Mouse (Mus musculus) hindbrain, embryonic 16.5 days (tissue): Measurements from ENCODE around the gene Zfp131. TPM values are rescaled to one million over a fixed set of nuclear protein-coding genes. Genes with fewer than 3 reads are reported as not detected.

Source experiments
- ATAC-seq: fragments of 200-750 bp; cut with Nextera tagmentation; 2 replicates; pipeline ENCODE4 v1.8.0; 2017; ENCODE audit warnings: moderate TSS enrichment, moderate library complexity
- H3K27ac ChIP-seq: fragments of 300-500 bp; sonication (generic); 2 replicates; pipeline ENCODE4 v1.5.1; 2014; ENCODE audit warnings: low read depth, mild to moderate bottlenecking, control low read depth, low read length, moderate library complexity
- H3K27me3 ChIP-seq: fragments of 300-500 bp; sonication (generic); replicated peaks from 2 replicates; pipeline ENCODE4 v1.6.1; 2014; ENCODE audit warnings: low read length; ENCODE audit not compliant: control insufficient read depth, insufficient read depth
- H3K36me3 ChIP-seq: fragments of 300-500 bp; sonication (generic); 2 replicates; pipeline ENCODE4 v1.6.1; 2014; ENCODE audit warnings: mild to moderate bottlenecking, low read length, moderate library complexity, mixed read lengths; ENCODE audit not compliant: control insufficient read depth, insufficient read depth
- H3K4me1 ChIP-seq: fragments of 300-500 bp; sonication (generic); 2 replicates; pipeline ENCODE4 v1.6.1; 2014; ENCODE audit warnings: low read depth, low read length; ENCODE audit not compliant: control insufficient read depth, insufficient read depth
- H3K4me2 ChIP-seq: fragments of 300-500 bp; sonication (generic); 2 replicates; pipeline ENCODE4 v1.6.1; 2014; ENCODE audit warnings: mild to moderate bottlenecking, low read length, control low read depth, moderate library complexity
- H3K4me3 ChIP-seq: fragments of 300-500 bp; sonication (generic); 2 replicates; pipeline ENCODE4 v1.5.1; 2014; ENCODE audit warnings: mild to moderate bottlenecking, low read length, control low read depth, moderate library complexity
- H3K9ac ChIP-seq: fragments of 300-500 bp; sonication (generic); 2 replicates; pipeline ENCODE4 v1.6.1; 2014; ENCODE audit warnings: low read depth, mild to moderate bottlenecking, control low read depth, low read length, moderate library complexity
- H3K9me3 ChIP-seq: fragments of 300-500 bp; sonication (generic); 2 replicates; pipeline ENCODE4 v1.6.1; 2014; ENCODE audit warnings: mild to moderate bottlenecking, low read length, moderate library complexity; ENCODE audit not compliant: control insufficient read depth
- WGBS: fragments of 180-500 bp; shearing (Covaris S2); extraction: QIAGEN DNeasy Blood & Tissue Kit; methylation state at CpG from one replicate; pipeline ENCODE4 v1.1.7; 2014; 5-methylcytosine and 5-hydroxymethylcytosine counted together
- polyA plus RNA-seq: library from polyadenylated mRNA; unstranded; fragments of >200 nt; fragmentation: Nextera tagmentation; extraction: Ambion mirVana; gene quantifications from 2 replicates; pipeline ENCODE4 v1.2.1, GENCODE M21; 2015

The Zfp131 gene
- polyA plus RNA-seq, 1 experiment from 2014 or later = 27.1 TPM

DNA sequence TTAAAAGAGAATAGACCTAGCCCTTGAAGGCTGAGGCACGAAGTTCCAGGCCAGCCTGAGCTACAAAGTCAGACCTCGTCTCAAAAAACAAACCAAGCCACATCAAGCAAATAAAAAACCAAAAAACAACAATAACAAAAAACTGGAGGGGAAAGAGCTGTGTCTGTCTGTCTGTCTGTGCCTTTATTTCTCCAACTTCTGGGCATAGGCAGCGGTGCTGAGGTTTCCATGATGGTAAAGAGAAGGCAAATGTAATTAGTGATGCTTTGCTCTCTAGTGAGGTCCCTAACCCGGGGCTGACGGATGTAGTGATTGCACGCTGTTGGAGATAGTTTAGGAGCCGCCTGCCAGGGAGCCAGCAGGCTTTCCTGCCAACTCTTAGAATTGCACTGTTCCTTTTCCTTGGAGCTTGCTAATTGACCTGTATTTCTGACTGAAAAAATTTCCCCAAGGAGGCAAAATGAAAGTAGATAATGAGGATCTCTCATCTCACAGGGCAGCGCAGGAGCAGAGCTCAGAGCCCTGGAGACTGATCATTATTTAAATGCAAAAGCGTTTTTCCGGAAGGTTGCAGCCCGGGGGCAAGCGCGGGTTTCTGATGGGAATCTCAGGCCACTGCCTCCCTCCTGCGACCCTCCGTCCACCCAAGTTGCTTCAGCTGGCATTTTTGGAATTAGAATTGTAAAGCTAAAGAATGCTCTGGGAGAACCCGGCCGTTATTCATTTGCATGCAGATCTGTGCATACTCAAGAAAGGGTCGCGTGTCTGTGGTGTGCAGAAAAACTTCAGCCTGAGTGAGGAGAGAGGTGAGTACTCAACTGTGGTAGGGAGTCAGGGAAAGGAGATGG, 49.1 kb downstream of the Zfp131 start:
- peaks cover 11% of the 10 kb centered on the region for H3K4me1 ChIP-seq
- peak overlapping the region; percentile 22 for H3K4me3 ChIP-seq
- peak overlapping the region; percentile 39; the same call in 1 of the 2 replicates for H3K9ac ChIP-seq
- peak; percentile 63 for ATAC-seq
- H3K36me3 ChIP-seq = no peaks in the 10 kb centered on the region
- peak overlapping the region; percentile 52 for H3K4me2 ChIP-seq
- peak overlapping the region; percentile 33 for H3K27ac ChIP-seq
- WGBS = 4% methylated on average over 19 of the region's 19 CpGs
- no peaks in the 10 kb centered on the region for H3K27me3 ChIP-seq
- no peaks in the 10 kb centered on the region for H3K9me3 ChIP-seq

DNA sequence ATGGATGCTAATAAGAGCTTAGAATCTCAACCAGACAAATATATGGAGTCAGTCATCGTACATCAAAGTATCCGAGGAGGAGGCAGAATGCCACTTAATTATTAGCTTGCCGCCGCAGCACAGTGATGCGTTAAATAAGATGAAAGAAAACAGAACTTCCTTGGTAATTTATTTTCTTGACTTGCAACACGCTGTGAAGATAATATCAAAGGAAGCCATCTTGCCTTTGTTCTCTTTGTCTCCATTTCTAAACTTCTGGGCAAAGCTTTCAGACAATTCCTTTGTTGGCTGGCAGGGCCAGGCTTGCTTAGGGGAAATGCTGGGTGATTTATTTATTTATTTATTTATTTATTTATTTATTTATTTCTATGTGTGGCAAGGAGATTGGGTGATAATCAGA, 59.2 kb downstream of the Zfp131 start:
- H3K4me2 ChIP-seq = no peak overlapping the region
- no peak overlapping the region for H3K27ac ChIP-seq
- H3K9me3 ChIP-seq = no peaks in the 10 kb centered on the region
- no peak; the same call in 1 of the 2 replicates for ATAC-seq
- no peaks in the 10 kb centered on the region for H3K36me3 ChIP-seq
- WGBS = 16% methylated on average over 6 of the region's 6 CpGs
- H3K9ac ChIP-seq = no peak overlapping the region
- H3K4me1 ChIP-seq = peaks cover 2% of the 10 kb centered on the region; the same call in 1 of the 2 replicates
- H3K27me3 ChIP-seq = no peaks in the 10 kb centered on the region
- H3K4me3 ChIP-seq = no peak overlapping the region

GRCm38 (mm10) chr13:119729406-119729805, 61.3 kb downstream of the Zfp131 start:
- Histone ChIP-seq H3K36me3 (no peaks in the 10 kb centered on the region), H3K27ac (no peak overlapping the region), H3K4me1 (peaks cover 2% of the 10 kb centered on the region; the same call in 1 of the 2 replicates), H3K27me3 (no peaks in the 10 kb centered on the region), H3K4me3 (no peak overlapping the region), H3K9ac (no peak overlapping the region), H3K9me3 (no peaks in the 10 kb centered on the region), H3K4me2 (no peak overlapping the region)
- WGBS = 94% methylated on average over 7 of the region's 7 CpGs
- ATAC-seq = no peak

DNA sequence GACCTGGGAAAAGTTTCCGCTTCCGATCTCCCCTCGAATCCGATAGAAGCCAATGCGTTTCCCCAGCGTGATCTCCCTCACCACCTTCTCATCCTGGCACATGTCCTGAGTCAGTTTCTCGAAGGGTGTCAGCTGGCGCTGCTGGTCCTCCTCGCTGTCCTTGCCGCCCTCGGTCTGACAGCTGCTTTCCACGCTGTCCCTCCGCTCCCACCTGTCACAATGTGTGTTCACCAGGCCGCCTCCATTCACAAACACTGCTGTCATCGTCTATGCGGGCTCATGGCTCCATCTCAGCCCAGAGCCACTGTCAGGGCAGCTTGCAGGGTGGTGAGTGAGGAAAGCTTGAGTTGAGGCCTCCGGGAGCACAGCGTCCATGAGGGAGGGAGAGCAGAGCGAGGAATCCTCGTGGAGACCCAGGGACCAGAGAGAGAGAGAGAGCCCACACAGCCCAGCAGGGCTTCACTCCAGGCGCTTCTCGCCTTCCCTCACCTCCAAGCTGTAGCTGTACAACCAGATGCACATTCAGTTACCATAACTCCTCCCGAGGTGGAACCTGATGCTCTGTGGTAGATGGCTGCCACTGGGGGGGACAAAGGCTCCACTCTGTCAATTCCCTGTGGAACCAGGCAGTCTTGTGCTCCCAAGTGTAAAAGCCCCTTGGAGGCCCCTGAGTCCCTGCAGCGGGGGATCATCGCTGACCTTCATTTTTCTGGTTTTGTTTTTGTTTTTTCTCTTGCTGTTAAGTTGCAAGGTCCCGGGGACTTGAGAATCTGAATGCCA, 62.9 kb downstream of the Zfp131 start:
- no peaks in the 10 kb centered on the region for H3K9me3 ChIP-seq
- no peaks in the 10 kb centered on the region for H3K36me3 ChIP-seq
- ATAC-seq = peak; percentile 37; the same call in 1 of the 2 replicates
- no peak overlapping the region for H3K27ac ChIP-seq
- H3K27me3 ChIP-seq = no peaks in the 10 kb centered on the region
- H3K4me3 ChIP-seq = no peak overlapping the region
- 60% methylated on average over 26 of the region's 26 CpGs for WGBS
- H3K9ac ChIP-seq = no peak overlapping the region
- H3K4me2 ChIP-seq = no peak overlapping the region
- H3K4me1 ChIP-seq = peaks cover 2% of the 10 kb centered on the region; the same call in 1 of the 2 replicates

GRCm38 (mm10) chr13:119724541-119724940, 66.1 kb downstream of the Zfp131 start:
- H3K4me2 ChIP-seq = no peak overlapping the region
- 89% methylated on average over 7 of the region's 7 CpGs for WGBS
- H3K4me3 ChIP-seq = no peak overlapping the region
- H3K36me3 ChIP-seq = no peaks in the 10 kb centered on the region
- H3K9ac ChIP-seq = no peak overlapping the region
- H3K27me3 ChIP-seq = no peaks in the 10 kb centered on the region
- no peaks in the 10 kb centered on the region for H3K9me3 ChIP-seq
- ATAC-seq = no peak
- H3K27ac ChIP-seq = no peak overlapping the region
- no peaks in the 10 kb centered on the region for H3K4me1 ChIP-seq

- Histone ChIP-seq H3K27ac (no peak overlapping the region), H3K36me3 (no peaks in the 10 kb centered on the region), H3K27me3 (no peaks in the 10 kb centered on the region), H3K4me3 (no peak overlapping the region), H3K9ac (no peak overlapping the region), H3K4me2 (no peak overlapping the region), H3K9me3 (no peaks in the 10 kb centered on the region), H3K4me1 (no peaks in the 10 kb centered on the region)
- 84% methylated on average over 5 of the region's 5 CpGs for WGBS
- no peak for ATAC-seq
These were observed 67.3 kb downstream of the Zfp131 start for GRCm38 (mm10) chr13:119723368-119723767.

DNA sequence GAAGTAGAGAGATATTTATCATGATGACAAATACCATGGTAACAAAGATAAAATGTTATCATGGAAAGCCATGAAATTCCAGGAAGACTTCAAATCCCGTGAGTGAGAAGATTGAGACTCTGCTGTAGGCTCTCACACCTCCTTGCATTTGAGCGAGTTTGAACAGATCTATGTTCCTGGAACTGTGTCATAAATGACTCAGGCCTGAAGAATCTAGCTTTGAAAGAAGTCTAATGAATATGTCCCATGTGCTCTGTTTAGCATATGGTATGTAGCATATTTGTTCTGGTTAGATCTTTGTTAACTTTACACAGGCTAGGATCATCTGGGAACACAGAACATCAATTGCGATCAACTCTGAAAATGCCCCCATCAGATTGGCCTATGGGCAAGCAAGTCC, 68.2 kb downstream of the Zfp131 start:
- H3K4me3 ChIP-seq = no peak overlapping the region
- no peaks in the 10 kb centered on the region for H3K36me3 ChIP-seq
- no peak overlapping the region for H3K27ac ChIP-seq
- H3K27me3 ChIP-seq = no peaks in the 10 kb centered on the region
- no peaks in the 10 kb centered on the region for H3K9me3 ChIP-seq
- no peak overlapping the region for H3K9ac ChIP-seq
- ATAC-seq = no peak
- 90% methylated on average over 3 of the region's 3 CpGs for WGBS
- no peaks in the 10 kb centered on the region for H3K4me1 ChIP-seq
- no peak overlapping the region for H3K4me2 ChIP-seq

DNA sequence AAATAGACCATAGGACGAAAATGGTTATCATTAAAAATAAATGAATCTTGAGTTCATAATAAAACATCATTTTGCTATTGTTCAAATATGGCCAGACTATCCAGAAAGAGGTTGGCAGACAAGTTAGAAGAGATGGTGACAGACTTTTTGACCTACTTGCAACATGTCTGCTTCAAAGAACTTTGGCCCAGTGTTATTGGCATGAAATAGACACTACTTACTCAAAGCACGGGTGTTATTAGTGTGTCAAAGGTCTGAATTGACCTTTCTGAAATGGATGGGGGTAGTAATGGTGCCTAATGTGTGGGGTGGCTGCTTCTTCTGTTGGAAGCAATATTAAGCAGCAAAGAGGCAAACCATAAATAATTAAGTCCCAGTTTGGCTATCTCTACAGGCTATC, 74.6 kb downstream of the Zfp131 start:
- no peaks in the 10 kb centered on the region for H3K9me3 ChIP-seq

More for the DNA sequence above, 74.6 kb downstream of the Zfp131 start:
- H3K27ac ChIP-seq = no peak overlapping the region
- no peak overlapping the region for H3K4me3 ChIP-seq
- 94% methylated on average over 2 of the region's 2 CpGs for WGBS
- no peaks in the 10 kb centered on the region for H3K4me1 ChIP-seq
- no peak for ATAC-seq
- 0 out of 2 replicates have a peak, but pooled peaks cover under 1% of the 10 kb centered on the region for H3K36me3 ChIP-seq
- H3K27me3 ChIP-seq = no peaks in the 10 kb centered on the region
- H3K4me2 ChIP-seq = no peak overlapping the region
- no peak overlapping the region for H3K9ac ChIP-seq
